Mouse (Mus musculus): ENCODE measurements around the gene Vmn2r79.
"Not testable (repeated sequence)": the region's sequence is repeated elsewhere in the genome, so short reads cannot be mapped to it uniquely, and the experiment has no call there.

Vmn2r79 gene

DNA sequence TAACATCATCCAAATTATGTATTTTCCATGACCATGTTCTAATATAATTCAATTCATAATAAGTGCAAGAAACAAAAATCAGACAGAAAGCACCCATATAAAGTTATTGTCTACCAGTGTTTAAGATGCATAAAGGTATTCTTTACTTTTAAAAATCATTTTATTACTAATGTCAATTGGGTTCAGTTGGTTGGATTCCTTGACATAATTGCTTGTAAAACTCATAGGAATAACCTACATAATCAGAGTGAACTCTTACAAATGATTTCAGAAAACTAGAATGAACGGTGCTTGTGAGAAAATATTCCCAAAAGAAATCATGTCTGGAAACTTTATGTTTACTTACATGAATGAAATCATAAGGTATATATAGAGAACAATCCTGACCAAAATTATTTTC, at the start of gene Vmn2r79:
TSS of gene Vmn2r79 (plus strand) at position 301 of the 400 bp plus-strand sequence.
- DNase-seq (ENCODE audit: low spot score): not testable (repeated sequence)

DNA sequence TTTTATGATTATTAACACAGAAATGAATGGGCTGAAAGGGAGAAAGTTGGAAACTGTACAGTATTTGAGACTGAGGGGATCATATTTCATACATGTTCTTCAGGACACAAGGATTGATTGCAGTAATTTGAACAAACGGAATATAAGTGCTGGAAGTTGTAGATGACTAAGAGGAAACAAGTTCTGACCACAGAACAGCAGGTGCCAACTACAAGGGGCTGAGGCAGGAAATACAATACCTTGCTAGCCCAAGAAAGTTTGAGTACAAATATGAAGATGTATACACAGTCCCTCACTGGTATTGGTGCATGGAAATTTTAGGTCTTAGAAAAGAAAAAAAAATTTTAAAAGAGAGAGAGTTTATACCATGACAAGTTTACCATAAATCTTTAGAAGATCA, 1.2 kb upstream of the Vmn2r79 start:
- DNase-seq (ENCODE audit: low spot score): no peak

DNA sequence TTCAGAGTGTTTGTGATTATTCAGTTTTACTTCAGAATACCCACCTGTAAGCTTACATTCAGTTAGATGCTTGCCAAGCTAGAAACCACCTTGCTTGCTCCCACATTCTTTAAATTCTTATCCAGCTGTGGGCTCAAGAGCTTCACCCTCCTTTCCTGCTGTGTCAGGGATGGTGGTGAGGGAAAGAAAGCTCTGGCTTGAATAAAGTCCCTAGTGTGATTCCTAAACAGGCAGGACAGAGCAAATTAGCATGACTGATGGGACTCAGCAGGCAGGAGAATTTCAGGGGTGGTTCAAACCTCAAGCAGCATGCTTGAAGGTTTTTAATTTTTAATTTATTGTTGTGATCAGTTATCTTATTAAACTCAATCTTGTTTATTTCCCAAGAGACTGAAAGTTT, 30.6 kb downstream of the Vmn2r79 start:
- DNase-seq (ENCODE audit: low spot score): not testable (repeated sequence)

DNA sequence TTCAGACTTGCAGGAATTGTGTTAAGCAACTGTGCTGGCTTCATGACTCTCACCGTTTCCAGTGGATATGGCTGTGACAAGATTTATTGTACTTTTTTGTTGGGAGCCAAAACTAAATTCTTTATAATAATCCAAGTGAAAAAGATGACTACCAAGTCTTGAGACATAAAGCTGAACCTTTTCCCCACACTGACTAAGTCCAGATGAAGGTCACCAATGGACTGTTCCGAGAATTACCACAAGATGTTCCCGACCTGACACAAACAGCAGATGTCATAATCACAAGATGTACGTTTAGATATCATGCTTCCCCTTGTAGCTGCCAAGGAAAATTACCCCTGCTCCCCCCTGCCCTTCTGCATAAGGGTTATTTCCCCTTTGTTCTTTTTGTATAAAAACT, 67.7 kb downstream of the Vmn2r79 start:
- no peak for DNase-seq (ENCODE audit: low spot score)

Data from embryo, embryonic 10 days (tissue).